Mouse (Mus musculus): Measurements from ENCODE around the gene Mfsd4a. TPM values are rescaled to one million over a fixed set of nuclear protein-coding genes. Genes with fewer than 3 reads are reported as not detected.

Gene Mfsd4a
- total and polyA plus RNA-seq, 2 experiments from 2014 or later: 3.2 to 8.1 TPM

DNA sequence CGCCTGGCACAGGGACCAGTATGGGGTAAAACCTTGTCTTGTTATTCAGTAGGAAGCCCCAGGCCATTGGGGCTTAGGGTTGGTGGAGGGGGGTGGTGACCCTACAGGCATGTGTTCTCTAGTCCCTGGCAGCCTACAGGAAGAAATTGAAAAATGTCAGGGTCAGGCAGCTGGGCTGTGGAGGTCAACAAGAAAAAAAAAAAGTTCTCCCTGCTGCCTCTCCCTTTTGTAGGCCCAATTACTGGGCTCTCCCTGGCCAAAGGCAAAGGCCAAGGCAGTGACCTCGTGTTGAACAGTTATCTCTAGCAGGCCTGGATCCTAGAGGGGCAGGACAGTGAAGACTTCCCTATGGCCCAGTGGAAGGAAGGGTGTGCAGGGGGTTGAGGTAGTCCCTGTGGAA, 87.4 kb downstream of the Mfsd4a start:
- ATAC-seq (no peak), DNase-seq (no peak)
- H3K9me3 ChIP-seq (ENCODE audit: low read length): no peaks in the 10 kb centered on the region
- H3K4me3 ChIP-seq (ENCODE audit: low read depth, low read length): no peak overlapping the region
- H3K36me3 ChIP-seq (ENCODE audit: insufficient read depth): no peaks in the 10 kb centered on the region
- H3K4me2 ChIP-seq (ENCODE audit: low read depth): no peak overlapping the region
- no peak overlapping the region for H3K27ac ChIP-seq (ENCODE audit: low read depth, low read length)
- no peak overlapping the region for H3K9ac ChIP-seq
- H3K27me3 ChIP-seq (ENCODE audit: insufficient read depth, low read length): no peaks in the 10 kb centered on the region
- H3K4me1 ChIP-seq (ENCODE audit: insufficient read depth): no peaks in the 10 kb centered on the region
- no peak for TF ChIP-seq CTCF (IDR thresholded peaks at IDR 0.05; ENCODE audit: low read depth)
- WGBS: 34% methylated on average over 2 of the region's 2 CpGs

GRCm38 (mm10) chr1:131976886-131977285, 91.0 kb downstream of the Mfsd4a start:
- H3K27ac ChIP-seq (ENCODE audit: low read depth, low read length): no peak overlapping the region
- ATAC-seq (no peak), DNase-seq (no peak)
- H3K27me3 ChIP-seq (ENCODE audit: insufficient read depth, low read length): no peaks in the 10 kb centered on the region
- H3K4me1 ChIP-seq (ENCODE audit: insufficient read depth): no peaks in the 10 kb centered on the region
- no peak overlapping the region for H3K4me3 ChIP-seq (ENCODE audit: low read depth, low read length)
- no peak overlapping the region for H3K9ac ChIP-seq
- TF ChIP-seq CTCF (IDR thresholded peaks at IDR 0.05; ENCODE audit: low read depth): no peak
- no peaks in the 10 kb centered on the region for H3K9me3 ChIP-seq (ENCODE audit: low read length)
- WGBS: 94% methylated on average over 5 of the region's 5 CpGs
- no peaks in the 10 kb centered on the region for H3K36me3 ChIP-seq (ENCODE audit: insufficient read depth)
- no peak overlapping the region for H3K4me2 ChIP-seq (ENCODE audit: low read depth)

DNA sequence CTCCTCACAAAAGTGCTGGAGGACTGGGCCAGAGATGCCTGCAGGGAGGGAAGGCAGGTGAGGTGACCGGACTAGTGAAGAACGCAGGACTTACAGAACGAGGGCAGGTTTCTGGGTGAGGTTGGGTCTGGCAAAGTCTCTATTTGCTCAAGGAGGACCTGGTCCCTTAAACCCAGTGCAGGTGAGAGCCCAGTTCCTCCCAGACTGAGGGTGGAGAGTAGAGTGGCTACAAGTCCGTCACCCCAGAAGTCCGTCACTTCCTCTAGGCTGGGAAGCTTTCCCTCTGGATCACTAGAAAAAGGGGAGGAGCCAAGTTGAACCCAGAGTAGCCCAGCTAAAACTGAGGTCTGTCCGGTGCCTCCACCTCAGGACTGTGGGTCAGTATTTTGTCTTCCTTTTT, 93.9 kb downstream of the Mfsd4a start:
- DNase-seq (no peak), ATAC-seq (no peak)
- H3K9ac ChIP-seq: no peak overlapping the region
- 86% methylated on average over 6 of the region's 6 CpGs for WGBS
- H3K9me3 ChIP-seq (ENCODE audit: low read length): no peaks in the 10 kb centered on the region
- no peaks in the 10 kb centered on the region for H3K4me1 ChIP-seq (ENCODE audit: insufficient read depth)
- no peak overlapping the region for H3K4me3 ChIP-seq (ENCODE audit: low read depth, low read length)
- H3K4me2 ChIP-seq (ENCODE audit: low read depth): no peak overlapping the region
- TF ChIP-seq CTCF (IDR thresholded peaks at IDR 0.05; ENCODE audit: low read depth): no peak
- H3K27me3 ChIP-seq (ENCODE audit: insufficient read depth, low read length): no peaks in the 10 kb centered on the region
- H3K27ac ChIP-seq (ENCODE audit: low read depth, low read length): no peak overlapping the region
- H3K36me3 ChIP-seq (ENCODE audit: insufficient read depth): no peaks in the 10 kb centered on the region

Other genes with a start within 250 kb of the Mfsd4a start
- 28.7 and 39.5 TPM in 2 replicates for gene Slc41a1, start 240.6 kb downstream of the Mfsd4a start, total RNA-seq (2014; rRNA removed)
- gene Slc41a1, start 240.6 kb downstream of the Mfsd4a start, polyA plus RNA-seq (2015; fragmentation: Nextera tagmentation; extraction: Ambion mirVana): 16.6 and 19.7 TPM in 2 replicates
- gene Rab29, start 200.8 kb downstream of the Mfsd4a start, total RNA-seq (2014; rRNA removed): 7.9 and 9.1 TPM in 2 replicates
- 9.3 and 9.8 TPM in 2 replicates for gene Rab29, start 200.8 kb downstream of the Mfsd4a start, polyA plus RNA-seq (2015; fragmentation: Nextera tagmentation; extraction: Ambion mirVana)
- 135 and 159 TPM in 2 replicates for gene Nucks1, start 157.5 kb downstream of the Mfsd4a start, total RNA-seq (2014; rRNA removed)
- gene Nucks1, start 157.5 kb downstream of the Mfsd4a start, polyA plus RNA-seq (2015; fragmentation: Nextera tagmentation; extraction: Ambion mirVana): 42.6 and 56.4 TPM in 2 replicates
- 0.85 and 0.86 TPM in 2 replicates for gene Slc45a3, start 105.1 kb downstream of the Mfsd4a start, total RNA-seq (2014; rRNA removed)
- 0.69 and 0.78 TPM in 2 replicates for gene Slc45a3, start 105.1 kb downstream of the Mfsd4a start, polyA plus RNA-seq (2015; fragmentation: Nextera tagmentation; extraction: Ambion mirVana)
- 18.6 and 25.5 TPM in 2 replicates for gene Elk4, start 60.5 kb downstream of the Mfsd4a start, total RNA-seq (2014; rRNA removed)
- 8.0 and 8.2 TPM in 2 replicates for gene Elk4, start 60.5 kb downstream of the Mfsd4a start, polyA plus RNA-seq (2015; fragmentation: Nextera tagmentation; extraction: Ambion mirVana)
- gene Cdk18, start 71.6 kb upstream of the Mfsd4a start, total RNA-seq (2014; rRNA removed): 2.6 and 3.2 TPM in 2 replicates
- 0.70 and 1.2 TPM in 2 replicates for gene Cdk18, start 71.6 kb upstream of the Mfsd4a start, polyA plus RNA-seq (2015; fragmentation: Nextera tagmentation; extraction: Ambion mirVana)
- gene Lemd1, start 123.4 kb upstream of the Mfsd4a start, total RNA-seq (2014; rRNA removed): 13.3 and 14.9 TPM in 2 replicates
- 14.7 and 15.1 TPM in 2 replicates for gene Lemd1, start 123.4 kb upstream of the Mfsd4a start, polyA plus RNA-seq (2015; fragmentation: Nextera tagmentation; extraction: Ambion mirVana)
- gene AC124108.1, start 123.4 kb upstream of the Mfsd4a start, total RNA-seq (2014; rRNA removed): 3.4 and 5.0 TPM in 2 replicates
- gene AC124108.1, start 123.4 kb upstream of the Mfsd4a start, polyA plus RNA-seq (2015; fragmentation: Nextera tagmentation; extraction: Ambion mirVana): 0.31 and 0.48 TPM in 2 replicates
- gene Gm10188, start 161.7 kb upstream of the Mfsd4a start, total RNA-seq (2014; rRNA removed): 0.92 TPM in 1 of 2 replicates, not detected in the other
- not detected in 2 replicates for gene Gm10188, start 161.7 kb upstream of the Mfsd4a start, polyA plus RNA-seq (2015; fragmentation: Nextera tagmentation; extraction: Ambion mirVana)
- gene Klhdc8a, start 230.6 kb upstream of the Mfsd4a start, total RNA-seq (2014; rRNA removed): 10.3 and 11.2 TPM in 2 replicates
- gene Klhdc8a, start 230.6 kb upstream of the Mfsd4a start, polyA plus RNA-seq (2015; fragmentation: Nextera tagmentation; extraction: Ambion mirVana): 4.5 and 6.3 TPM in 2 replicates
- gene Nuak2, start 248.1 kb upstream of the Mfsd4a start, total RNA-seq (2014; rRNA removed): 4.4 and 4.5 TPM in 2 replicates
- gene Nuak2, start 248.1 kb upstream of the Mfsd4a start, polyA plus RNA-seq (2015; fragmentation: Nextera tagmentation; extraction: Ambion mirVana): 4.3 and 6.8 TPM in 2 replicates